Mouse (Mus musculus): ENCODE measurements around the gene Clip1. TPM values are rescaled to one million over a fixed set of nuclear protein-coding genes. Genes with fewer than 3 reads are reported as not detected.
A peak's percentile ranks its signal among the peaks of the same experiment; 100 is the strongest.

Gene Clip1
- polyA plus RNA-seq, 1 experiment = 17.1 TPM

- Histone ChIP-seq H3K36me3 (ENCODE audit: control insufficient read depth, insufficient read depth, low read length) (no peaks in the 10 kb centered on the region), H3K4me1 (replicated peaks; ENCODE audit: control insufficient read depth, insufficient read depth, low read length) (peaks cover 8% of the 10 kb centered on the region), H3K4me3 (ENCODE audit: control insufficient read depth, insufficient read depth, low read length) (no peak overlapping the region), H3K27ac (ENCODE audit: control insufficient read depth, insufficient read depth, low read length) (no peak overlapping the region), H3K27me3 (ENCODE audit: control insufficient read depth, insufficient read depth, low read length) (no peaks in the 10 kb centered on the region)
- TF ChIP-seq POLR2A (IDR thresholded peaks at IDR 0.05; ENCODE audit: control insufficient read depth, extremely low read depth, insufficient read depth, low read length, poor library complexity) (no peak), CTCF (IDR thresholded peaks at IDR 0.05; ENCODE audit: borderline replicate concordance, control insufficient read depth, extremely low read depth, insufficient read depth, low read length, poor library complexity) (no peak)
- no peak for DNase-seq
- 93% methylated on average over 7 of the region's 7 CpGs for WGBS
Observed at GRCm38 (mm10) chr5:123664329-123664728, 20.1 kb downstream of the Clip1 start.

GRCm38 (mm10) chr5:123662059-123662458, 22.4 kb downstream of the Clip1 start:
- Histone ChIP-seq H3K27me3 (ENCODE audit: control insufficient read depth, insufficient read depth, low read length) (no peaks in the 10 kb centered on the region), H3K36me3 (ENCODE audit: control insufficient read depth, insufficient read depth, low read length) (no peaks in the 10 kb centered on the region), H3K27ac (ENCODE audit: control insufficient read depth, insufficient read depth, low read length) (0 out of 2 replicates have a peak overlapping the region, but pooled peaks have one; percentile 9), H3K4me3 (ENCODE audit: control insufficient read depth, insufficient read depth, low read length) (no peak overlapping the region), H3K4me1 (replicated peaks; ENCODE audit: control insufficient read depth, insufficient read depth, low read length) (peaks cover 12% of the 10 kb centered on the region)
- TF ChIP-seq POLR2A (IDR thresholded peaks at IDR 0.05; ENCODE audit: control insufficient read depth, extremely low read depth, insufficient read depth, low read length, poor library complexity) = no peak
- TF ChIP-seq CTCF (IDR thresholded peaks at IDR 0.05; ENCODE audit: borderline replicate concordance, control insufficient read depth, extremely low read depth, insufficient read depth, low read length, poor library complexity) = no peak
- WGBS = 8% methylated on average over 9 of the region's 9 CpGs
- peak; percentile 9 for DNase-seq

- Histone ChIP-seq H3K36me3 (ENCODE audit: control insufficient read depth, insufficient read depth, low read length) (no peaks in the 10 kb centered on the region), H3K4me3 (ENCODE audit: control insufficient read depth, insufficient read depth, low read length) (no peak overlapping the region), H3K27ac (ENCODE audit: control insufficient read depth, insufficient read depth, low read length) (no peak overlapping the region), H3K27me3 (ENCODE audit: control insufficient read depth, insufficient read depth, low read length) (no peaks in the 10 kb centered on the region), H3K4me1 (replicated peaks; ENCODE audit: control insufficient read depth, insufficient read depth, low read length) (peaks cover 12% of the 10 kb centered on the region)
- no peak for TF ChIP-seq CTCF (IDR thresholded peaks at IDR 0.05; ENCODE audit: borderline replicate concordance, control insufficient read depth, extremely low read depth, insufficient read depth, low read length, poor library complexity)
- no peak for TF ChIP-seq POLR2A (IDR thresholded peaks at IDR 0.05; ENCODE audit: control insufficient read depth, extremely low read depth, insufficient read depth, low read length, poor library complexity)
- 86% methylated on average over 3 of the region's 3 CpGs for WGBS
- no peak for DNase-seq
Observed at GRCm38 (mm10) chr5:123661602-123662001, 22.8 kb downstream of the Clip1 start.

- DNase-seq = no peak
- no peaks in the 10 kb centered on the region for H3K27me3 ChIP-seq (ENCODE audit: control insufficient read depth, insufficient read depth, low read length)
Observed at GRCm38 (mm10) chr5:123657651-123658050, 26.8 kb downstream of the Clip1 start.

GRCm38 (mm10) chr5:123654937-123655336, 29.5 kb downstream of the Clip1 start:
- no peak overlapping the region for H3K27ac ChIP-seq (ENCODE audit: control insufficient read depth, insufficient read depth, low read length)
- TF ChIP-seq CTCF (IDR thresholded peaks at IDR 0.05; ENCODE audit: borderline replicate concordance, control insufficient read depth, extremely low read depth, insufficient read depth, low read length, poor library complexity) (no peak), POLR2A (IDR thresholded peaks at IDR 0.05; ENCODE audit: control insufficient read depth, extremely low read depth, insufficient read depth, low read length, poor library complexity) (no peak)

More at GRCm38 (mm10) chr5:123657651-123658050, 26.8 kb downstream of the Clip1 start:
- H3K4me1 ChIP-seq (replicated peaks; ENCODE audit: control insufficient read depth, insufficient read depth, low read length) = peaks cover 10% of the 10 kb centered on the region
- no peak for TF ChIP-seq POLR2A (IDR thresholded peaks at IDR 0.05; ENCODE audit: control insufficient read depth, extremely low read depth, insufficient read depth, low read length, poor library complexity)
- TF ChIP-seq CTCF (IDR thresholded peaks at IDR 0.05; ENCODE audit: borderline replicate concordance, control insufficient read depth, extremely low read depth, insufficient read depth, low read length, poor library complexity) = no peak
- H3K27ac ChIP-seq (ENCODE audit: control insufficient read depth, insufficient read depth, low read length) = no peak overlapping the region
- WGBS = 43% methylated on average over 7 of the region's 7 CpGs
- H3K4me3 ChIP-seq (ENCODE audit: control insufficient read depth, insufficient read depth, low read length) = no peak overlapping the region
- no peaks in the 10 kb centered on the region for H3K36me3 ChIP-seq (ENCODE audit: control insufficient read depth, insufficient read depth, low read length)

GRCm38 (mm10) chr5:123653287-123653801, 31.1 kb downstream of the Clip1 start:
- no peak overlapping the region for H3K4me3 ChIP-seq (ENCODE audit: control insufficient read depth, insufficient read depth, low read length)
- WGBS = 96% methylated on average over 11 of the region's 11 CpGs
- peaks cover 7% of the 10 kb centered on the region; the same call in 1 of the 2 replicates for H3K4me1 ChIP-seq (replicated peaks; ENCODE audit: control insufficient read depth, insufficient read depth, low read length)
- H3K27me3 ChIP-seq (ENCODE audit: control insufficient read depth, insufficient read depth, low read length) = no peaks in the 10 kb centered on the region
- no peak overlapping the region for H3K27ac ChIP-seq (ENCODE audit: control insufficient read depth, insufficient read depth, low read length)
- no peak for TF ChIP-seq CTCF (IDR thresholded peaks at IDR 0.05; ENCODE audit: borderline replicate concordance, control insufficient read depth, extremely low read depth, insufficient read depth, low read length, poor library complexity)
- no peaks in the 10 kb centered on the region for H3K36me3 ChIP-seq (ENCODE audit: control insufficient read depth, insufficient read depth, low read length)
- no peak for DNase-seq

More at GRCm38 (mm10) chr5:123654937-123655336, 29.5 kb downstream of the Clip1 start:
- no peak for DNase-seq
- Histone ChIP-seq H3K4me3 (ENCODE audit: control insufficient read depth, insufficient read depth, low read length) (no peak overlapping the region), H3K36me3 (ENCODE audit: control insufficient read depth, insufficient read depth, low read length) (no peaks in the 10 kb centered on the region), H3K27me3 (ENCODE audit: control insufficient read depth, insufficient read depth, low read length) (no peaks in the 10 kb centered on the region), H3K4me1 (replicated peaks; ENCODE audit: control insufficient read depth, insufficient read depth, low read length) (peaks cover 7% of the 10 kb centered on the region; the same call in 1 of the 2 replicates)
- 96% methylated on average over 5 of the region's 5 CpGs for WGBS

GRCm38 (mm10) chr5:123650825-123651224, 33.6 kb downstream of the Clip1 start:
- WGBS = 55% methylated on average over 2 of the region's 2 CpGs
- TF ChIP-seq CTCF (IDR thresholded peaks at IDR 0.05; ENCODE audit: borderline replicate concordance, control insufficient read depth, extremely low read depth, insufficient read depth, low read length, poor library complexity) = no peak
- H3K36me3 ChIP-seq (ENCODE audit: control insufficient read depth, insufficient read depth, low read length) = 0 out of 2 replicates have a peak, but pooled peaks cover 5% of the 10 kb centered on the region
- DNase-seq = no peak
- H3K4me3 ChIP-seq (ENCODE audit: control insufficient read depth, insufficient read depth, low read length) = no peak overlapping the region
- peaks cover 2% of the 10 kb centered on the region; the same call in 1 of the 2 replicates for H3K4me1 ChIP-seq (replicated peaks; ENCODE audit: control insufficient read depth, insufficient read depth, low read length)
- no peak overlapping the region for H3K27ac ChIP-seq (ENCODE audit: control insufficient read depth, insufficient read depth, low read length)
- H3K27me3 ChIP-seq (ENCODE audit: control insufficient read depth, insufficient read depth, low read length) = no peaks in the 10 kb centered on the region

Measured in thymus, adult 2 months (tissue).